Mouse (Mus musculus): Measurements from ENCODE around the gene Bri3. TPM values are rescaled to one million over a fixed set of nuclear protein-coding genes. Genes with fewer than 3 reads are reported as not detected.

Bri3 gene
- polyA plus RNA-seq, 1 experiment from 2014 or later: 128 TPM

GRCm38 (mm10) chr5:144286591-144287266, 42.5 kb downstream of the Bri3 start:
- H3K4me1 ChIP-seq: no peaks in the 10 kb centered on the region
- 83% methylated on average over 9 of the region's 9 CpGs for WGBS
- H3K27ac ChIP-seq: no peak overlapping the region
- no peak overlapping the region for H3K4me2 ChIP-seq
- no peak overlapping the region for H3K9ac ChIP-seq
- no peaks in the 10 kb centered on the region for H3K36me3 ChIP-seq (ENCODE audit: poor library complexity, severe bottlenecking)
- ATAC-seq: no peak
- H3K9me3 ChIP-seq (replicated peaks): no peaks in the 10 kb centered on the region
- H3K4me3 ChIP-seq: no peak overlapping the region
- no peaks in the 10 kb centered on the region for H3K27me3 ChIP-seq

GRCm38 (mm10) chr5:144287267-144287820, 43.1 kb downstream of the Bri3 start:
- no peak overlapping the region for H3K27ac ChIP-seq
- H3K4me3 ChIP-seq: no peak overlapping the region
- H3K27me3 ChIP-seq: no peaks in the 10 kb centered on the region
- no peaks in the 10 kb centered on the region for H3K36me3 ChIP-seq (ENCODE audit: poor library complexity, severe bottlenecking)
- H3K4me2 ChIP-seq: no peak overlapping the region
- H3K4me1 ChIP-seq: no peaks in the 10 kb centered on the region
- no peaks in the 10 kb centered on the region for H3K9me3 ChIP-seq (replicated peaks)
- WGBS: 92% methylated on average over 3 of the region's 3 CpGs
- no peak for ATAC-seq
- no peak overlapping the region for H3K9ac ChIP-seq

- Histone ChIP-seq H3K4me3 (no peak overlapping the region), H3K27ac (no peak overlapping the region), H3K4me2 (no peak overlapping the region), H3K9ac (no peak overlapping the region), H3K27me3 (no peaks in the 10 kb centered on the region), H3K36me3 (ENCODE audit: poor library complexity, severe bottlenecking) (no peaks in the 10 kb centered on the region), H3K4me1 (no peaks in the 10 kb centered on the region), H3K9me3 (replicated peaks) (no peaks in the 10 kb centered on the region)
- WGBS: 87% methylated on average over 9 of the region's 9 CpGs
- ATAC-seq: no peak
Measured at GRCm38 (mm10) chr5:144288391-144288790, 44.2 kb downstream of the Bri3 start.

- Histone ChIP-seq H3K9me3 (replicated peaks) (no peaks in the 10 kb centered on the region), H3K4me3 (no peak overlapping the region), H3K9ac (no peak overlapping the region), H3K27ac (no peak overlapping the region), H3K36me3 (ENCODE audit: poor library complexity, severe bottlenecking) (no peaks in the 10 kb centered on the region), H3K4me2 (no peak overlapping the region), H3K4me1 (no peaks in the 10 kb centered on the region), H3K27me3 (no peaks in the 10 kb centered on the region)
- 88% methylated on average over 4 of the region's 4 CpGs for WGBS
- ATAC-seq: no peak
Measured at GRCm38 (mm10) chr5:144289769-144290440, 45.7 kb downstream of the Bri3 start.

GRCm38 (mm10) chr5:144294908-144295307, 50.7 kb downstream of the Bri3 start:
- WGBS: 91% methylated on average over 7 of the region's 7 CpGs
- H3K9me3 ChIP-seq (replicated peaks): no peaks in the 10 kb centered on the region
- H3K9ac ChIP-seq: no peak overlapping the region
- H3K27me3 ChIP-seq: no peaks in the 10 kb centered on the region
- ATAC-seq: no peak
- H3K36me3 ChIP-seq (ENCODE audit: poor library complexity, severe bottlenecking): no peaks in the 10 kb centered on the region
- H3K4me1 ChIP-seq: no peaks in the 10 kb centered on the region
- no peak overlapping the region for H3K4me3 ChIP-seq
- no peak overlapping the region for H3K27ac ChIP-seq
- H3K4me2 ChIP-seq: no peak overlapping the region

- 93% methylated on average over 1 of the region's 1 CpGs for WGBS
- no peaks in the 10 kb centered on the region for H3K9me3 ChIP-seq (replicated peaks)
- no peaks in the 10 kb centered on the region for H3K4me1 ChIP-seq
- H3K36me3 ChIP-seq (ENCODE audit: poor library complexity, severe bottlenecking): no peaks in the 10 kb centered on the region
- no peaks in the 10 kb centered on the region for H3K27me3 ChIP-seq
- ATAC-seq: no peak
- H3K4me3 ChIP-seq: no peak overlapping the region
- H3K4me2 ChIP-seq: no peak overlapping the region
- H3K27ac ChIP-seq: no peak overlapping the region
- no peak overlapping the region for H3K9ac ChIP-seq
Measured at GRCm38 (mm10) chr5:144295357-144295756, 51.1 kb downstream of the Bri3 start.

- H3K4me2 ChIP-seq: no peak overlapping the region
- no peaks in the 10 kb centered on the region for H3K9me3 ChIP-seq (replicated peaks)
- H3K4me3 ChIP-seq: no peak overlapping the region
- H3K36me3 ChIP-seq (ENCODE audit: poor library complexity, severe bottlenecking): no peaks in the 10 kb centered on the region
- ATAC-seq: no peak
- no peak overlapping the region for H3K9ac ChIP-seq
- 87% methylated on average over 7 of the region's 7 CpGs for WGBS
- H3K27ac ChIP-seq: no peak overlapping the region
- no peaks in the 10 kb centered on the region for H3K27me3 ChIP-seq
- no peaks in the 10 kb centered on the region for H3K4me1 ChIP-seq
Measured at GRCm38 (mm10) chr5:144296090-144296604, 51.9 kb downstream of the Bri3 start.

- no peak for ATAC-seq
- WGBS: 98% methylated on average over 2 of the region's 2 CpGs
- no peaks in the 10 kb centered on the region for H3K27me3 ChIP-seq
- no peak overlapping the region for H3K4me3 ChIP-seq
- no peak overlapping the region for H3K9ac ChIP-seq
- H3K4me2 ChIP-seq: no peak overlapping the region
- H3K9me3 ChIP-seq (replicated peaks): no peaks in the 10 kb centered on the region
- no peaks in the 10 kb centered on the region for H3K36me3 ChIP-seq (ENCODE audit: poor library complexity, severe bottlenecking)
- H3K4me1 ChIP-seq: no peaks in the 10 kb centered on the region
- H3K27ac ChIP-seq: no peak overlapping the region
Measured at GRCm38 (mm10) chr5:144303071-144303470, 58.8 kb downstream of the Bri3 start.

- no peak overlapping the region for H3K9ac ChIP-seq
- no peaks in the 10 kb centered on the region for H3K4me1 ChIP-seq
- no peaks in the 10 kb centered on the region for H3K27me3 ChIP-seq
- H3K27ac ChIP-seq: no peak overlapping the region
- no peak overlapping the region for H3K4me2 ChIP-seq
- H3K36me3 ChIP-seq (ENCODE audit: poor library complexity, severe bottlenecking): no peaks in the 10 kb centered on the region
- H3K4me3 ChIP-seq: no peak overlapping the region
- 82% methylated on average over 4 of the region's 4 CpGs for WGBS
- ATAC-seq: no peak
- H3K9me3 ChIP-seq (replicated peaks): no peaks in the 10 kb centered on the region
Measured at GRCm38 (mm10) chr5:144308929-144309328, 64.7 kb downstream of the Bri3 start.

- Histone ChIP-seq H3K4me2 (no peak overlapping the region), H3K9me3 (replicated peaks) (no peaks in the 10 kb centered on the region), H3K27ac (no peak overlapping the region), H3K36me3 (ENCODE audit: poor library complexity, severe bottlenecking) (no peaks in the 10 kb centered on the region), H3K4me1 (no peaks in the 10 kb centered on the region), H3K9ac (no peak overlapping the region), H3K4me3 (no peak overlapping the region), H3K27me3 (no peaks in the 10 kb centered on the region)
- WGBS: 91% methylated on average over 7 of the region's 7 CpGs
- ATAC-seq: no peak
Measured at GRCm38 (mm10) chr5:144312183-144312582, 67.9 kb downstream of the Bri3 start.

- ATAC-seq: no peak
- no peaks in the 10 kb centered on the region for H3K36me3 ChIP-seq (ENCODE audit: poor library complexity, severe bottlenecking)
- H3K4me1 ChIP-seq: 0 out of 2 replicates have a peak, but pooled peaks cover 4% of the 10 kb centered on the region
- no peak overlapping the region for H3K9ac ChIP-seq
- 35% methylated on average over 5 of the region's 5 CpGs for WGBS
- no peak overlapping the region for H3K27ac ChIP-seq
- H3K4me3 ChIP-seq: no peak overlapping the region
- no peaks in the 10 kb centered on the region for H3K9me3 ChIP-seq (replicated peaks)
- no peak overlapping the region for H3K4me2 ChIP-seq
- H3K27me3 ChIP-seq: no peaks in the 10 kb centered on the region
Measured at GRCm38 (mm10) chr5:144313335-144313734, 69.1 kb downstream of the Bri3 start.

- no peak for ATAC-seq
Measured at GRCm38 (mm10) chr5:144314731-144315494, 70.7 kb downstream of the Bri3 start.

More at GRCm38 (mm10) chr5:144314731-144315494, 70.7 kb downstream of the Bri3 start:
- WGBS: 93% methylated on average over 12 of the region's 12 CpGs
- H3K4me1 ChIP-seq: 0 out of 2 replicates have a peak, but pooled peaks cover 4% of the 10 kb centered on the region
- H3K4me3 ChIP-seq: no peak overlapping the region
- H3K4me2 ChIP-seq: no peak overlapping the region
- H3K27me3 ChIP-seq: no peaks in the 10 kb centered on the region
- H3K36me3 ChIP-seq (ENCODE audit: poor library complexity, severe bottlenecking): no peaks in the 10 kb centered on the region
- no peak overlapping the region for H3K9ac ChIP-seq
- no peaks in the 10 kb centered on the region for H3K9me3 ChIP-seq (replicated peaks)
- no peak overlapping the region for H3K27ac ChIP-seq

Measured in forebrain, embryonic 13.5 days (tissue).